Mouse (Mus musculus): ENCODE data around the gene Pp2d1. TPM values are rescaled to one million over a fixed set of nuclear protein-coding genes. Genes with fewer than 3 reads are reported as not detected.

Gene Pp2d1
- total and polyA plus RNA-seq, 3 experiments = not detected

DNA sequence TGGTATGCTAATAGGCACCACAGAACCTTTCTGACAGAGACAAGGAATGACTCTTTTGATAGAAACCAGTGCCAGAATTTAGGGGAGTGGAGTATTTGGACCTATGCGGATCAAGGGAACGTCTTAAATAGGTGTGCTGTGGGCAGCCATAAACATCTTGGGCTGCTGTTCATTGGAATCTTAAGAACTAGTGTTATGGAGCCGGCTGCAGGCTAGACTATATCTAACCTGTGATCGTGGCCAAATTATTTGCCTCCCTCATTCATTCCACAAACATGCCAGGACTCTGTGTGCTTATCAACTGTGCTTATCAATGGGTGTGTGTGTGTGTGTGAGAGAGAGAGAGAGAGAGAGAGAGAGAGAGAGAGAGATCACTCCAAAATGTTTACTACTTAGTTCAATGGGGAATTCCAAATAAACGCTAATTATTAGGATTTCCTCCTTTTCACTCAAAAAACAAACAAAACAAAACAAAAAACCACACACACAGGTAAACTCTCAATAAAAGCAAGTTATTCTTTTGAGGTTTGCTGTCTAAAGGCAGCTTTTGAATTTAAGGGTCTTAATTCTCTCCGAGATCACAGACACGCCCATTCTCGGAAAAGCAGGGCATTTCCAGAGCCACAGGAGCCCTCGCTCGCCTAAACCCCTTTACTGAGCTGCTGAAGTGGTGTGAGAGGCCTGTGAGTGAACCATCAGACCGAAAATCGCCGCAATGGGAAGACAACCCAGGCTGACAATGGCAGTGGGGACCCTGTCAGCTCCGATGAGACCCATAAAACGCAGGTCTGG lies 61.0 kb downstream of the Pp2d1 start:
- DNase-seq (ENCODE audit: extremely low read depth) = no peak
- TF ChIP-seq JUN (IDR thresholded peaks at IDR 0.05; ENCODE audit: insufficient read depth, low read depth, low read length) (no peak), RCOR1 (conservative IDR thresholded peaks at IDR 0.05; ENCODE audit: low read depth, low read length) (0 out of 2 replicates have a peak, but pooled peaks have one; percentile 30), ETS1 (conservative IDR thresholded peaks at IDR 0.05; ENCODE audit: low read depth, low read length) (no peak), ZMIZ1 (IDR thresholded peaks at IDR 0.05; ENCODE audit: low read depth, low read length) (no peak), MAZ (IDR thresholded peaks at IDR 0.05; ENCODE audit: low read depth, low read length) (0 out of 2 replicates have a peak, but pooled peaks have one; percentile 4)
- Histone ChIP-seq H3K36me3 (replicated peaks in 1 of 2; ENCODE audit: control insufficient read depth in 1 of 2, insufficient read depth in 1 of 2, low read length in 1 of 2) (peaks cover 3 to 6% of the 10 kb centered on the region in 2 experiments), H3K4me1 (ENCODE audit: control insufficient read depth in 1 of 2, insufficient read depth in 2 of 2) (peaks cover 2 to 27% of the 10 kb centered on the region in 2 experiments; a peak in 2 of 4 replicates), H3K4me3 (replicated peaks in 1 of 3; ENCODE audit: low read depth in 2 of 3, low read length in 2 of 3, poor library complexity in 1 of 3) (peak overlapping the region; percentile 84 to 91 (median 89)), H3K9me3 (replicated peaks; ENCODE audit: low read length) (no peaks in the 10 kb centered on the region), H3K9ac (ENCODE audit: insufficient read depth, low read depth) (peak overlapping the region; percentile 75), H3K79me2 (replicated peaks; ENCODE audit: control insufficient read depth, extremely low read depth, insufficient read depth, poor library complexity, severe bottlenecking) (peaks cover 33% of the 10 kb centered on the region), H3K27ac (ENCODE audit: insufficient read depth, low read depth) (peak overlapping the region; percentile 62), H3K4me2 (ENCODE audit: insufficient read depth, low read depth, poor library complexity, severe bottlenecking) (peak overlapping the region; percentile 34), H3K27me3 (replicated peaks) (no peaks in the 10 kb centered on the region)
- in situ Hi-C loops (cut with MboI; ENCODE audit: low pct_ligation_motif_present, low pct_unique_long_range_greater_than_20kb, low sequenced_read_pairs) = no loop called here
- dilution Hi-C loops (cut with MboI; ENCODE audit: extremely low pct_ligation_motif_present, extremely low pct_unique_long_range_greater_than_20kb, low sequenced_read_pairs) = no loop called here

DNA sequence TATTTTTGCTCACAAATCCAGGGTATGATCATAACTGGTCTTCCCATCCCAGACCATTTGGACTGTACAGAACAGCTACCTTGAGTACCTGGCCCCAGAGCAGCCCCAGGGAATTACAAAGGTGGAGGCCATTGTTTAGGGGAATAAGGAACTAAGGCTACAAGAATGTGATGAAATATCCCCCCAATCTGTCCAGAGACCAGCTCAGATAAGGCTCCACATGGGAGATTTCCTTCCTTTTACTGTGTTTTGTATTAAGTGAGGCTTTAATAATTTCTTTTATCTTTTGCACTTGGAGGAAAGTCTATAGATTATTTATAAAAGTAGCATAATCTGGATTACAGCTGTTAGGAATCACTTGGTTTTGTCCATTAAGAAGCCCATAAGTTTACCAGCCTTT lies 70.6 kb downstream of the Pp2d1 start:
- dilution Hi-C loops (cut with MboI; ENCODE audit: extremely low pct_ligation_motif_present, extremely low pct_unique_long_range_greater_than_20kb, low sequenced_read_pairs) = no loop called here
- in situ Hi-C loops (cut with MboI; ENCODE audit: low pct_ligation_motif_present, low pct_unique_long_range_greater_than_20kb, low sequenced_read_pairs) = no loop called here

DNA sequence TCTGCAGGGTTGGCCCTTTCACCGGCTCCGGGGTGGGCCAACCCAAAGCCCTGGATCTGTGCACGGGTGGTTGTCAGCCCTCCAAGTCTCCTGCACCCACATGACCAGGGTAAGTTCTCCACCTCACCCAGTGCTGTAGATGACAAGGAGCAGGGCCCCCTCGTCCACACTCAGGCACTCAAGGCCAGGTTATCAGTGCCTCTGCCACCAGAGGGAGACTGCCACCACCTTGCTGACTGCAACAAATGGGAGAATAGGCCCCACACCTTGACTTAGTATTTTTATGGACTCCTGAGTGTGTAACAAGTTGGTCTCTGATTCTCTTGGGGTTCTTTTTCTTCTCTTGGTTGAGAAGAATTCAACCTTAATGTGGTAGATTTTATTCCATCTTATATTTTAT lies 73.7 kb downstream of the Pp2d1 start:
- Histone ChIP-seq H3K9me3 (replicated peaks; ENCODE audit: low read length) (peaks cover under 1% of the 10 kb centered on the region), H3K4me1 (ENCODE audit: control insufficient read depth in 1 of 2, insufficient read depth in 2 of 2) (peaks cover 5 to 6% of the 10 kb centered on the region in 2 experiments; a peak in 3 of 4 replicates), H3K4me3 (replicated peaks in 1 of 3; ENCODE audit: low read depth in 2 of 3, low read length in 2 of 3, poor library complexity in 1 of 3) (no peak overlapping the region), H3K79me2 (replicated peaks; ENCODE audit: control insufficient read depth, extremely low read depth, insufficient read depth, poor library complexity, severe bottlenecking) (no peaks in the 10 kb centered on the region), H3K27ac (ENCODE audit: insufficient read depth, low read depth) (no peak overlapping the region), H3K36me3 (replicated peaks in 1 of 2; ENCODE audit: control insufficient read depth in 1 of 2, insufficient read depth in 1 of 2, low read length in 1 of 2) (no peaks in the 10 kb centered on the region), H3K27me3 (replicated peaks) (no peaks in the 10 kb centered on the region), H3K4me2 (ENCODE audit: insufficient read depth, low read depth, poor library complexity, severe bottlenecking) (no peak overlapping the region), H3K9ac (ENCODE audit: insufficient read depth, low read depth) (no peak overlapping the region)
- TF ChIP-seq CTCF (conservative IDR thresholded peaks at IDR 0.05 in 1 of 2, IDR thresholded peaks at IDR 0.05 in 1 of 2; ENCODE audit: low read depth in 2 of 2, low read length in 2 of 2) (peak in 1 of 2 experiments; percentile 75; a peak in 2 of 4 replicates), ETS1 (conservative IDR thresholded peaks at IDR 0.05; ENCODE audit: low read depth, low read length) (no peak), RAD21 (IDR thresholded peaks at IDR 0.05; ENCODE audit: low read depth, low read length) (peak; percentile 60), ZNF384 (IDR thresholded peaks at IDR 0.05; ENCODE audit: low read depth, low read length) (no peak), HCFC1 (IDR thresholded peaks at IDR 0.05; ENCODE audit: low read depth, low read length) (no peak), TBP (conservative IDR thresholded peaks at IDR 0.05; ENCODE audit: low read depth, low read length) (no peak), SMC3 (IDR thresholded peaks at IDR 0.05; ENCODE audit: low read depth, low read length) (peak; percentile 65), NELFE (IDR thresholded peaks at IDR 0.05; ENCODE audit: low read depth, low read length) (no peak), NRF1 (IDR thresholded peaks at IDR 0.05; ENCODE audit: low read depth, low read length) (no peak), POLR2AphosphoS2 (IDR thresholded peaks at IDR 0.05; ENCODE audit: low read depth, low read length) (no peak)
- DNase-seq (ENCODE audit: extremely low read depth) = peak; percentile 40
- dilution Hi-C loops (cut with MboI; ENCODE audit: extremely low pct_ligation_motif_present, extremely low pct_unique_long_range_greater_than_20kb, low sequenced_read_pairs) (no loop called here), in situ Hi-C loops (cut with MboI; ENCODE audit: low pct_ligation_motif_present, low pct_unique_long_range_greater_than_20kb, low sequenced_read_pairs) (no loop called here)

More for the DNA sequence above, 70.6 kb downstream of the Pp2d1 start:
- Histone ChIP-seq H3K9me3 (replicated peaks; ENCODE audit: low read length) (no peaks in the 10 kb centered on the region), H3K27ac (ENCODE audit: insufficient read depth, low read depth) (no peak overlapping the region), H3K79me2 (replicated peaks; ENCODE audit: control insufficient read depth, extremely low read depth, insufficient read depth, poor library complexity, severe bottlenecking) (no peaks in the 10 kb centered on the region), H3K9ac (ENCODE audit: insufficient read depth, low read depth) (no peak overlapping the region), H3K36me3 (replicated peaks in 1 of 2; ENCODE audit: control insufficient read depth in 1 of 2, insufficient read depth in 1 of 2, low read length in 1 of 2) (no peaks in the 10 kb centered on the region), H3K27me3 (replicated peaks) (no peaks in the 10 kb centered on the region), H3K4me2 (ENCODE audit: insufficient read depth, low read depth, poor library complexity, severe bottlenecking) (no peak overlapping the region), H3K4me1 (ENCODE audit: control insufficient read depth in 1 of 2, insufficient read depth in 2 of 2) (peaks cover 2 to 6% of the 10 kb centered on the region in 2 experiments; a peak in 2 of 4 replicates), H3K4me3 (replicated peaks in 1 of 3; ENCODE audit: low read depth in 2 of 3, low read length in 2 of 3, poor library complexity in 1 of 3) (no peak overlapping the region)
- DNase-seq (ENCODE audit: extremely low read depth) = no peak
- TF ChIP-seq CHD1 (IDR thresholded peaks at IDR 0.05; ENCODE audit: low read depth, low read length) (no peak), TBP (conservative IDR thresholded peaks at IDR 0.05; ENCODE audit: low read depth, low read length) (no peak), ZC3H11A (IDR thresholded peaks at IDR 0.05; ENCODE audit: low read depth, low read length) (no peak), EP300 (IDR thresholded peaks at IDR 0.05; ENCODE audit: low read length) (no peak), E2F4 (IDR thresholded peaks at IDR 0.05; ENCODE audit: insufficient replicate concordance, low read depth, low read length) (no peak), SIN3A (IDR thresholded peaks at IDR 0.05; ENCODE audit: low read length) (no peak), RCOR1 (conservative IDR thresholded peaks at IDR 0.05; ENCODE audit: low read depth, low read length) (no peak), MXI1 (IDR thresholded peaks at IDR 0.05; ENCODE audit: low read depth, low read length) (no peak), POLR2A (IDR thresholded peaks at IDR 0.05; ENCODE audit: low read depth, low read length) (no peak), NRF1 (IDR thresholded peaks at IDR 0.05; ENCODE audit: low read depth, low read length) (no peak), IRF4 (IDR thresholded peaks at IDR 0.05; ENCODE audit: low read depth, low read length) (no peak), SMC3 (IDR thresholded peaks at IDR 0.05; ENCODE audit: low read depth, low read length) (no peak)

Data from CH12.LX (cell line).